Mouse (Mus musculus) hindbrain, embryonic 10.5 days (tissue): ENCODE results near the gene Cyp2s1. TPM values are rescaled to one million over a fixed set of nuclear protein-coding genes. Genes with fewer than 3 reads are reported as not detected.

Source experiments
- DNase-seq: peaks from one replicate; pipeline ENCODE4 v3.0.0-alpha.2; 2017; ENCODE audit warnings: low spot score
- H3K27ac ChIP-seq: fragments of 300-500 bp; sonication (generic); 2 replicates; pipeline ENCODE4 v1.5.1; 2016; ENCODE audit warnings: mild to moderate bottlenecking, moderate library complexity
- H3K27me3 ChIP-seq: fragments of 300-500 bp; sonication (generic); 2 replicates; pipeline ENCODE4 v1.6.1; 2016; ENCODE audit warnings: mild to moderate bottlenecking; ENCODE audit not compliant: poor library complexity, insufficient read depth, severe bottlenecking
- H3K36me3 ChIP-seq: fragments of 300-500 bp; sonication (generic); 2 replicates; pipeline ENCODE4 v1.6.1; 2016; ENCODE audit warnings: mild to moderate bottlenecking, moderate library complexity
- H3K4me1 ChIP-seq: fragments of 300-500 bp; sonication (generic); replicated peaks from 2 replicates; pipeline ENCODE4 v1.6.1; 2016; ENCODE audit warnings: mild to moderate bottlenecking
- H3K4me3 ChIP-seq: fragments of 300-500 bp; sonication (generic); 2 replicates; pipeline ENCODE4 v1.5.1; 2016; ENCODE audit warnings: mild to moderate bottlenecking, moderate library complexity
- H3K9me3 ChIP-seq: fragments of 300-500 bp; sonication (generic); 2 replicates; pipeline ENCODE4 v1.6.1; 2016; ENCODE audit warnings: mild to moderate bottlenecking, moderate library complexity
- WGBS: fragments of 180-500 bp; shearing (Covaris S2); methylation state at CpG from one replicate; pipeline ENCODE4 v1.1.7; 2016; 5-methylcytosine and 5-hydroxymethylcytosine counted together
- polyA plus RNA-seq: library from polyadenylated mRNA; unstranded; fragments of >200 nt; fragmentation: Nextera tagmentation; extraction: Ambion mirVana; gene quantifications from 2 replicates; pipeline ENCODE4 v1.2.1, GENCODE M21; 2016

Gene Cyp2s1
- polyA plus RNA-seq, 1 experiment from 2014 or later: 0.44 TPM

GRCm38 (mm10) chr7:25761354-25761753 is 55.4 kb downstream of the Cyp2s1 start:
- no peak for DNase-seq
- 85% methylated on average over 10 of the region's 10 CpGs for WGBS
- H3K27me3 ChIP-seq: no peaks in the 10 kb centered on the region
- no peaks in the 10 kb centered on the region for H3K9me3 ChIP-seq
- H3K4me3 ChIP-seq: no peak overlapping the region
- peaks cover 19% of the 10 kb centered on the region for H3K36me3 ChIP-seq
- no peak overlapping the region for H3K27ac ChIP-seq
- H3K4me1 ChIP-seq: peaks cover 8% of the 10 kb centered on the region; the same call in 1 of the 2 replicates

GRCm38 (mm10) chr7:25756011-25756410 is 60.7 kb downstream of the Cyp2s1 start:
- 1% methylated on average over 18 of the region's 18 CpGs for WGBS
- peak; percentile 89 for DNase-seq
- H3K9me3 ChIP-seq: 0 out of 2 replicates have a peak, but pooled peaks cover 3% of the 10 kb centered on the region
- peaks cover 22% of the 10 kb centered on the region for H3K36me3 ChIP-seq
- peak overlapping the region; percentile 99 for H3K27ac ChIP-seq
- peaks cover 21% of the 10 kb centered on the region for H3K4me1 ChIP-seq
- no peaks in the 10 kb centered on the region for H3K27me3 ChIP-seq
- peak overlapping the region; percentile 98 for H3K4me3 ChIP-seq

GRCm38 (mm10) chr7:25755468-25755833 is 61.3 kb downstream of the Cyp2s1 start:
- Histone ChIP-seq H3K4me3 (peak overlapping the region; percentile 98), H3K27me3 (no peaks in the 10 kb centered on the region), H3K9me3 (0 out of 2 replicates have a peak, but pooled peaks cover 3% of the 10 kb centered on the region), H3K27ac (peak overlapping the region; percentile 99), H3K4me1 (peaks cover 21% of the 10 kb centered on the region), H3K36me3 (peaks cover 24% of the 10 kb centered on the region)
- DNase-seq: peak; percentile 77
- WGBS: under 1% methylated on average over 15 of the region's 15 CpGs

GRCm38 (mm10) chr7:25754738-25755467 is 61.8 kb downstream of the Cyp2s1 start, which contains the start of gene Hnrnpul1:
Gene Hnrnpul1 (minus strand): TSS chr7:25754757.
- Histone ChIP-seq H3K9me3 (0 out of 2 replicates have a peak, but pooled peaks cover 3% of the 10 kb centered on the region), H3K4me3 (peak within 1 kb of the TSS; percentile 98), H3K27ac (peak within 1 kb of the TSS; percentile 99), H3K36me3 (peaks cover 27% of the 10 kb centered on the region), H3K4me1 (peaks cover 21% of the 10 kb centered on the region), H3K27me3 (no peaks in the 10 kb centered on the region)
- DNase-seq: peak; percentile 98
- under 1% methylated on average over 55 of the region's 55 CpGs for WGBS

GRCm38 (mm10) chr7:25754439-25754737 is 62.3 kb downstream of the Cyp2s1 start:
- WGBS: 0% methylated on average over 30 of the region's 30 CpGs
- peak overlapping the region; percentile 98 for H3K4me3 ChIP-seq

GRCm38 (mm10) chr7:25753643-25754438 is 62.9 kb downstream of the Cyp2s1 start:
- 0 out of 2 replicates have a peak, but pooled peaks cover 3% of the 10 kb centered on the region for H3K9me3 ChIP-seq
- H3K4me1 ChIP-seq: peaks cover 21% of the 10 kb centered on the region
- DNase-seq: no peak
- H3K27ac ChIP-seq: peak overlapping the region; percentile 99
- H3K27me3 ChIP-seq: no peaks in the 10 kb centered on the region
- H3K4me3 ChIP-seq: peak overlapping the region; percentile 98
- H3K36me3 ChIP-seq: peaks cover 38% of the 10 kb centered on the region
- WGBS: 1% methylated on average over 46 of the region's 46 CpGs

More at GRCm38 (mm10) chr7:25754439-25754737, 62.3 kb downstream of the Cyp2s1 start:
- Histone ChIP-seq H3K36me3 (peaks cover 32% of the 10 kb centered on the region), H3K9me3 (0 out of 2 replicates have a peak, but pooled peaks cover 3% of the 10 kb centered on the region), H3K4me1 (peaks cover 21% of the 10 kb centered on the region), H3K27me3 (no peaks in the 10 kb centered on the region), H3K27ac (peak overlapping the region; percentile 99)
- no peak for DNase-seq

DNA sequence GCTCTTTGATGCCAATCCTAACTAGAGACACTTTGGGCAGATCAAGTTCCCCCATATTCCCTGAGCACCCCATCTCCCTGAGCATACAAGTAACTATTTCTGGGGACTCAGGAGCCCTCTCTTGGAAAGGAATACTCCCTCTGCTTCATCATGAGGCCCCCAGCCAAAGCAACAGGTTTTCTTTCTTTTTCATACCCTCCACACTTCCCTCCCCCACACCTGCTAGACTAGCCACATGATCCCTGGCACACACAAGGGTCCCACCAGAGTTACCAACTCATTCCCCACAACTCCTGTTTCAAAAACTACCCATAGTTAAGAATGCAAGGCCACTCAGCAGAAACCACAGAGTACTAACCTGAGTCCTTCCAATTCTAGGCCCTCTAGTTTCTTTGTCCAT is 63.6 kb downstream of the Cyp2s1 start:
- DNase-seq: no peak
- 0 out of 2 replicates have a peak, but pooled peaks cover 3% of the 10 kb centered on the region for H3K9me3 ChIP-seq
- peak overlapping the region; percentile 98 for H3K4me3 ChIP-seq
- peaks cover 21% of the 10 kb centered on the region for H3K4me1 ChIP-seq
- H3K27me3 ChIP-seq: no peaks in the 10 kb centered on the region
- peaks cover 46% of the 10 kb centered on the region for H3K36me3 ChIP-seq
- H3K27ac ChIP-seq: peak overlapping the region; percentile 99

Other genes starting within 250 kb of the Cyp2s1 start
- not detected in 2 replicates for gene Erich4, start 201.0 kb downstream of the Cyp2s1 start, polyA plus RNA-seq
- gene Dmac2, start 197.5 kb downstream of the Cyp2s1 start, polyA plus RNA-seq: 26.3 and 29.6 TPM in 2 replicates
- gene B3gnt8, start 190.3 kb downstream of the Cyp2s1 start, polyA plus RNA-seq: 0.87 and 1.8 TPM in 2 replicates
- 45.3 and 49.4 TPM in 2 replicates for gene Bckdha, start 157.9 kb downstream of the Cyp2s1 start, polyA plus RNA-seq
- gene Exosc5, start 157.7 kb downstream of the Cyp2s1 start, polyA plus RNA-seq: 75.6 and 76.4 TPM in 2 replicates
- 3.1 and 3.2 TPM in 2 replicates for gene Tmem91, start 141.7 kb downstream of the Cyp2s1 start, polyA plus RNA-seq
- gene B9d2, start 136.1 kb downstream of the Cyp2s1 start, polyA plus RNA-seq: 38.3 and 44.6 TPM in 2 replicates
- gene Tgfb1, start 129.9 kb downstream of the Cyp2s1 start, polyA plus RNA-seq: 0.81 and 2.1 TPM in 2 replicates
- 32.4 and 44.0 TPM in 2 replicates for gene Ccdc97, start 97.8 kb downstream of the Cyp2s1 start, polyA plus RNA-seq
- gene Hnrnpul1, start 62.2 kb downstream of the Cyp2s1 start, polyA plus RNA-seq: 60.5 and 61.6 TPM in 2 replicates
- 15.0 and 18.4 TPM in 2 replicates for gene Axl, start 28.2 kb downstream of the Cyp2s1 start, polyA plus RNA-seq
- gene Cyp2b10, start 80.7 kb upstream of the Cyp2s1 start, polyA plus RNA-seq: not detected in 2 replicates
- not detected in 2 replicates for gene Cyp2b13, start 244.6 kb upstream of the Cyp2s1 start, polyA plus RNA-seq